Comparison of ENCODE assay signal across 8 mouse cellular contexts in genomic region chr3:89320581-89321182, GRCm38 (mm10). TPM values are rescaled to one million over a fixed set of nuclear protein-coding genes. Genes with fewer than 3 reads are reported as not detected.
DNase-seq lines count a peak whose midpoint lies in the region; ATAC-seq and TF ChIP-seq lines count a peak whose summit lies in the region.

No protein-coding gene starts in this region.

- H3K79me2 ChIP-seq in liver, adult 2 months (ENCODE audit: control insufficient read depth, insufficient read depth, low read length), result no peaks in the 10 kb centered on the region

- no peak for TF ChIP-seq POLR2A in thymus, adult 2 months (IDR thresholded peaks at IDR 0.05; ENCODE audit: control insufficient read depth, extremely low read depth, insufficient read depth, low read length, poor library complexity)
- no peak for TF ChIP-seq POLR2A in liver, adult 2 months (IDR thresholded peaks at IDR 0.05; ENCODE audit: extremely low read depth, insufficient read depth, low read length)

- no peak overlapping the region for H3K27ac ChIP-seq in thymus, adult 2 months (ENCODE audit: control insufficient read depth, insufficient read depth, low read length)
- H3K27ac ChIP-seq in hindbrain, embryonic 14.5 days, result peak overlapping the region; percentile 95
- no peak overlapping the region for H3K27ac ChIP-seq in liver, adult 2 months (replicated peaks; ENCODE audit: insufficient read depth, low read depth, low read length)

- no peaks in the 10 kb centered on the region for H3K36me3 ChIP-seq in thymus, adult 2 months (ENCODE audit: control insufficient read depth, insufficient read depth, low read length)
- peaks cover 4% of the 10 kb centered on the region; the same call in 1 of the 2 replicates for H3K36me3 ChIP-seq in hindbrain, embryonic 14.5 days (replicated peaks; ENCODE audit: control insufficient read depth, insufficient read depth)
- no peaks in the 10 kb centered on the region for H3K36me3 ChIP-seq in liver, adult 2 months (ENCODE audit: control insufficient read depth, insufficient read depth, low read length)

- WGBS in thymus, adult 2 months, result 2% methylated on average over 41 of the region's 41 CpGs
- WGBS in hindbrain, embryonic 14.5 days, result 3% methylated on average over 38 of the region's 41 CpGs
- 3% methylated on average over 38 of the region's 41 CpGs for WGBS in liver, adult 2 months

- peak; percentile 52 for ATAC-seq in hindbrain, embryonic 14.5 days (ENCODE audit: low FRiP score)

- H3K4me2 ChIP-seq in hindbrain, embryonic 14.5 days (replicated peaks), result peak overlapping the region; percentile 78

- no peaks in the 10 kb centered on the region for H3K9me3 ChIP-seq in hindbrain, embryonic 14.5 days (ENCODE audit: control insufficient read depth, low read length)

- no peak overlapping the region for H3K4me3 ChIP-seq in thymus, adult 2 months (ENCODE audit: control insufficient read depth, insufficient read depth, low read length)
- peak overlapping the region; percentile 51 for H3K4me3 ChIP-seq in hindbrain, embryonic 14.5 days (replicated peaks; ENCODE audit: low read length)
- H3K4me3 ChIP-seq in liver, adult 2 months (ENCODE audit: insufficient read depth, low read depth, low read length), result peak overlapping the region; percentile 0; the same call in 1 of the 2 replicates

- TF ChIP-seq CTCF in thymus, adult 2 months (IDR thresholded peaks at IDR 0.05; ENCODE audit: borderline replicate concordance, control insufficient read depth, extremely low read depth, insufficient read depth, low read length, poor library complexity), result no peak
- no peak for TF ChIP-seq CTCF in liver, adult 2 months (IDR thresholded peaks at IDR 0.05; ENCODE audit: low read depth, low read length)

- peaks cover 54% of the 10 kb centered on the region for H3K27me3 ChIP-seq in thymus, adult 2 months (ENCODE audit: control insufficient read depth, insufficient read depth, low read length)
- peaks cover 12% of the 10 kb centered on the region; the same call in 1 of the 2 replicates for H3K27me3 ChIP-seq in hindbrain, embryonic 14.5 days (ENCODE audit: control insufficient read depth, insufficient read depth, low read length)
- peaks cover 46% of the 10 kb centered on the region for H3K27me3 ChIP-seq in liver, adult 2 months (ENCODE audit: control insufficient read depth, insufficient read depth, low read length)

- H3K9ac ChIP-seq in hindbrain, embryonic 14.5 days, result peak overlapping the region; percentile 96
- no peak overlapping the region for H3K9ac ChIP-seq in liver, adult 2 months (ENCODE audit: low read depth, low read length)

- H3K4me1 ChIP-seq in thymus, adult 2 months (replicated peaks; ENCODE audit: control insufficient read depth, insufficient read depth, low read length), result peaks cover 47% of the 10 kb centered on the region
- H3K4me1 ChIP-seq in hindbrain, embryonic 14.5 days (replicated peaks; ENCODE audit: control insufficient read depth, insufficient read depth, low read length), result peaks cover 24% of the 10 kb centered on the region
- peaks cover 21% of the 10 kb centered on the region for H3K4me1 ChIP-seq in liver, adult 2 months (ENCODE audit: control insufficient read depth, insufficient read depth, low read length)

- DNase-seq in adrenal gland, adult (ENCODE audit: inconsistent age in 2 of 2, low spot score in 1 of 2), result peak; percentile 50 to 66
- no peak for DNase-seq in adrenal gland, postnatal 4 days (ENCODE audit: low spot score in 2 of 2)
- DNase-seq in thymus, adult 2 months, result peak; percentile 13
- DNase-seq in thymus, postnatal 10 days (ENCODE audit: low spot score in 2 of 2), result no peak
- DNase-seq in hindbrain, embryonic 14.5 days (ENCODE audit: low spot score), result peak; percentile 67
- DNase-seq in liver, adult 2 months (ENCODE audit: extremely low read depth, low read depth, low spot score), result no peak
- DNase-seq in right cerebral cortex, adult 18-20 months, result peak; percentile 59
- no peak for DNase-seq in urinary bladder, postnatal 36 days (ENCODE audit: low spot score in 2 of 2)

RNA-seq across cellular contexts. Expression of gene Efna3, which starts 2.1 kb away (rescaled TPM):
- 1 to 10 TPM in 1 of 2 experiments, under 1 TPM in 1; 0.84 to 1.6 TPM for total RNA-seq in adrenal gland, postnatal 4 days (2021)
- polyA plus RNA-seq in thymus, adult 2 months (2012; rRNA removed), result 3.7 and 4.2 TPM in 2 replicates
- polyA plus RNA-seq in hindbrain, embryonic 14.5 days (2014; fragmentation: Nextera tagmentation; extraction: Ambion mirVana), result 62.5 and 70.3 TPM in 2 replicates
- total RNA-seq in liver, adult 2 months (2014; rRNA removed), result not detected in 2 replicates
- polyA plus RNA-seq in liver, adult 2 months (2012; rRNA removed), result not detected in 2 replicates

RNA-seq across cellular contexts. Expression of gene Efna4, which starts 17.1 kb away (rescaled TPM):
- 1 to 10 TPM; 3.3 to 6.1 TPM for total RNA-seq in adrenal gland, postnatal 4 days (2021)
- polyA plus RNA-seq in thymus, adult 2 months (2012; rRNA removed), result 12.5 TPM in 2 replicates
- 4.4 and 4.9 TPM in 2 replicates for polyA plus RNA-seq in hindbrain, embryonic 14.5 days (2014; fragmentation: Nextera tagmentation; extraction: Ambion mirVana)
- total RNA-seq in liver, adult 2 months (2014; rRNA removed), result not detected in 2 replicates
- 0.06 and 0.27 TPM in 2 replicates for polyA plus RNA-seq in liver, adult 2 months (2012; rRNA removed)

RNA-seq across cellular contexts. Expression of gene Adam15, which starts 29.1 kb away (rescaled TPM):
- total RNA-seq in adrenal gland, postnatal 4 days (2021), result 10 to 100 TPM; 60.7 to 74.6 TPM
- 38.7 and 49.6 TPM in 2 replicates for polyA plus RNA-seq in thymus, adult 2 months (2012; rRNA removed)
- 40.8 and 44.0 TPM in 2 replicates for polyA plus RNA-seq in hindbrain, embryonic 14.5 days (2014; fragmentation: Nextera tagmentation; extraction: Ambion mirVana)
- total RNA-seq in liver, adult 2 months (2014; rRNA removed), result 1.4 and 2.6 TPM in 2 replicates
- polyA plus RNA-seq in liver, adult 2 months (2012; rRNA removed), result 4.7 and 5.4 TPM in 2 replicates

RNA-seq across cellular contexts. Expression of gene Efna1, which starts 39.7 kb away (rescaled TPM):
- 10 to 100 TPM; 32.1 to 35.2 TPM for total RNA-seq in adrenal gland, postnatal 4 days (2021)
- polyA plus RNA-seq in thymus, adult 2 months (2012; rRNA removed), result 6.3 and 9.7 TPM in 2 replicates
- 9.4 and 10.8 TPM in 2 replicates for polyA plus RNA-seq in hindbrain, embryonic 14.5 days (2014; fragmentation: Nextera tagmentation; extraction: Ambion mirVana)
- total RNA-seq in liver, adult 2 months (2014; rRNA removed), result 22.1 and 35.2 TPM in 2 replicates
- polyA plus RNA-seq in liver, adult 2 months (2012; rRNA removed), result 73.1 and 73.4 TPM in 2 replicates

RNA-seq across cellular contexts. Expression of gene Dcst2, which starts 41.1 kb away (rescaled TPM):
- total RNA-seq in adrenal gland, postnatal 4 days (2021), result under 1 TPM; 0.25 to 0.48 TPM
- 0.36 and 0.50 TPM in 2 replicates for polyA plus RNA-seq in thymus, adult 2 months (2012; rRNA removed)
- polyA plus RNA-seq in hindbrain, embryonic 14.5 days (2014; fragmentation: Nextera tagmentation; extraction: Ambion mirVana), result 0.12 and 0.21 TPM in 2 replicates
- total RNA-seq in liver, adult 2 months (2014; rRNA removed), result not detected in 2 replicates
- polyA plus RNA-seq in liver, adult 2 months (2012; rRNA removed), result 0.05 TPM in 1 of 2 replicates, not detected in the other

Comparison
In these comparisons a context has a peak if more than half of its experiments do, and no peak if none do; other contexts are left out.
1. DNase-seq: peak in adrenal gland, adult (2 of 2), thymus, adult 2 months (single experiment), hindbrain, embryonic 14.5 days (single experiment) and right cerebral cortex, adult 18-20 months (single experiment); none in adrenal gland, postnatal 4 days (0 of 2), thymus, postnatal 10 days (0 of 2), liver, adult 2 months (single experiment) and urinary bladder, postnatal 36 days (0 of 2).
2. RNA of gene Efna3, which starts 2.1 kb away (polyA plus RNA-seq): 62.5 to 70.3 TPM in hindbrain, embryonic 14.5 days; 3.7 to 4.2 TPM in thymus, adult 2 months and not detected in liver, adult 2 months; every median in the first group is over 10 times any median in the second.